Mouse (Mus musculus): ENCODE measurements around the gene Helt. TPM values are rescaled to one million over a fixed set of nuclear protein-coding genes. Genes with fewer than 3 reads are reported as not detected.
A peak's percentile ranks its signal among the peaks of the same experiment; 100 is the strongest.
"Not testable (repeated sequence)": the region's sequence is repeated elsewhere in the genome, so short reads cannot be mapped to it uniquely, and the experiment has no call there.

Helt gene
- polyA plus RNA-seq, 1 experiment from 2014 or later, result 5.8 TPM

DNA sequence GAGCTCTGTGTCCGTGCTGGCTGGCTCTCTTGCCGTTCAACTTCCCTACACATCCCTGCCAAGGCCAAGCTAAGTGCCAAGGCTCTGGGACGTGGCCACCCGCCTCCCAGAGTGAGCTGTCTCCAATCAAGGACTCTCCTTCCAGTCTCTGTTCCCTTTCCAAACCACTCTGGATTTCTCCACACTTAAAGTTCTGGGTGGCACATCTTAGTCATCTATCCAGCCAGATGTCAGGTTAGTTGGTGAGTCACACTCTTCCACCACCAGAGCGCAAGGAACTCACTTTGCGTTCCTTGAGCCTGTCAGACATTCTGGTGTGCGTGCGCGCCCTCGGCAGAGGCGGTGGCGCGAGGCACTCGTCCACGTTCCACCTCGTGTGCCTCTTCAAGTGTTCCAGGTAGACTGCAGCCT, 725 bp downstream of the Helt start:
- H3K4me3 ChIP-seq, result peak overlapping the region; percentile 21; the same call in 1 of the 2 replicates

DNA sequence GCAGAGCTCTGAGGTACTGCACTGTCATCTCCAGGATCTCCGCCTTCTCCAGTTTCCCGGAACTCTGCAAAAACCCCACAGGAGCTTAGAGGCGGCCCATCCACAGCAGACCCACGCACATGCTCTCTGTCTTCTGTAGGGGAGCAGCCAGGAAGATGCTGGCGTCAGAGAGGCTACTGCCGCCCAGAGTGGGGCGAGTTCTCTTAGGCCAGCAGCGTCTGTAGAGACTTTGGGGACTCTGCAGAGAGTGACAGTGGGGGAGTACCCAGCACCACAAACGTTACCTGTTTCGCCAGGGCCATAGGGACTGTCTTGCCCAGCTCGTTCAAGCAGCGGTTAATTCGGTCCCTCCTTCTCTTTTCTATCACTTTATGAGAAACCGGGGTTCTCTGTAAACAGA, 1.3 kb downstream of the Helt start:
- Histone ChIP-seq H3K9me3 (no peaks in the 10 kb centered on the region), H3K4me2 (peak overlapping the region; percentile 41; the same call in 1 of the 2 replicates), H3K4me3 (no peak overlapping the region; the same call in 1 of the 2 replicates), H3K9ac (no peak overlapping the region), H3K27ac (no peak overlapping the region), H3K36me3 (replicated peaks) (no peaks in the 10 kb centered on the region), H3K27me3 (replicated peaks) (peaks cover 84% of the 10 kb centered on the region), H3K4me1 (peaks cover 44% of the 10 kb centered on the region)
- no peak for ATAC-seq (replicated peaks)
- WGBS, result 3% methylated on average over 14 of the region's 14 CpGs

More for the DNA sequence above, 725 bp downstream of the Helt start:
- Histone ChIP-seq H3K9me3 (no peaks in the 10 kb centered on the region), H3K27ac (no peak overlapping the region), H3K9ac (no peak overlapping the region), H3K36me3 (replicated peaks) (no peaks in the 10 kb centered on the region), H3K4me2 (peak overlapping the region; percentile 40), H3K27me3 (replicated peaks) (peaks cover 83% of the 10 kb centered on the region), H3K4me1 (peaks cover 44% of the 10 kb centered on the region)
- no peak for ATAC-seq (replicated peaks)
- under 1% methylated on average over 16 of the region's 16 CpGs for WGBS

DNA sequence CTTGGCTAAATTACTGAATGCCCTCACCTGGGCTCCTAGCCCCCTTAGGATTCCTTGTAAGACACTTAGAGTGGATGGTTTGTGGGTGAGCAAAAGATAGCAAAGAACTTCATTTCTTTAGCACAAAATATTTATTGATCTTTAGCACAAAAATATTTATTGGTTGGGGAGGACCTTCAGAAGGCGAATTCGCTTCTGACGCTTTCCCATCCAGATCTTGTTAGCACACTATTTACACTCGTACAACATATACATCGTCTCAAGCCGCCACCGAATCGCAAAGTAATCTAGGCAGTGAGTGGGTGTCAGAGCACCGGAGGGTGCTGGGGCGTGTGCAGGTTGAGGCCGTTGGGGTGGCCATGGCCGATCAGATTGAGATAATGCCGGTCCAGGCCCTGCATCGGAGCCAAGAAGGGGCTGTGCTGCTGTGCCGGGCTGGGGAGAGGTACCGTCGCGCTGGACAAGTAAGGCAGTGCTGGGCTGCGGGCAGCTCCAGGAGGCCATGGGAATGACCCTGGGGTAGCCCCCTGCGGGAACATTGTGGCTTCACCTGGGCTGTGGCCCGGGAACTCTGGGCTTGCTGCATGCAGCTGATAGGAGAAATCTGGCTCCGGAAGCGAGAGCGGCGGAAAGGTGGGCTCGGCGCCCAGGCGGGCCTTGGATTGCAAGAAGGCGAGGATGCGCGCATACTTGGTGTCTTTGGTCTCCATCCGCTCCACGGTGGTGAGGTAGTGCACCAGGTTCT, 2.4 kb downstream of the Helt start:
- peaks cover 75% of the 10 kb centered on the region for H3K27me3 ChIP-seq (replicated peaks)
- H3K27ac ChIP-seq, result no peak overlapping the region
- peak overlapping the region; percentile 26 for H3K4me3 ChIP-seq
- peak overlapping the region; percentile 41 for H3K4me2 ChIP-seq
- no peak overlapping the region for H3K9ac ChIP-seq
- ATAC-seq (replicated peaks), result peak; percentile 21; the same call in 1 of the 2 replicates
- peaks cover 44% of the 10 kb centered on the region for H3K4me1 ChIP-seq
- WGBS, result 2% methylated on average over 33 of the region's 33 CpGs
- H3K9me3 ChIP-seq, result no peaks in the 10 kb centered on the region
- H3K36me3 ChIP-seq (replicated peaks), result no peaks in the 10 kb centered on the region

DNA sequence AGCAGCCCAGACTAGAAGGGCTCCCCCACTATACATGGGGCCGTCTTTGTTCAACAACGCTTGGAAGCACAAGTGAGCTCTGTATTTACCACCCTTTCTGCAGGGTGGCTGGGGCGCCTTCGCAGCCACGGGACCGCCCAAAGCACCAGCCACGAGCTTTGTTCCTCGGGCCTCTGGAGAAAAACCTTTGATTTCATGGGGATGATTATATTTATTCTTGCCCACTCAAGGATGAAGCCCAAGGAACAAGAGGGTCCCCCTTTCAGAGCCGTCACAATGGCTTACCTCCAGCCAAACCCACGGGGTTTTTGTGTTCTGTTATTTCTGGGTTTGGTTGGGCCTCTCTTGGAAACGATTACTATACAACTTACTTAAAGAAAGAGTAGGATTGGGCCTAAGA, 5.2 kb downstream of the Helt start:
- peaks cover 30% of the 10 kb centered on the region for H3K4me1 ChIP-seq
- no peak for ATAC-seq (replicated peaks)
- peaks cover 47% of the 10 kb centered on the region for H3K27me3 ChIP-seq (replicated peaks)
- no peaks in the 10 kb centered on the region for H3K9me3 ChIP-seq
- 10% methylated on average over 11 of the region's 11 CpGs for WGBS
- no peaks in the 10 kb centered on the region for H3K36me3 ChIP-seq (replicated peaks)
- H3K27ac ChIP-seq, result no peak overlapping the region
- H3K4me3 ChIP-seq, result no peak overlapping the region
- H3K4me2 ChIP-seq, result no peak overlapping the region
- H3K9ac ChIP-seq, result no peak overlapping the region

DNA sequence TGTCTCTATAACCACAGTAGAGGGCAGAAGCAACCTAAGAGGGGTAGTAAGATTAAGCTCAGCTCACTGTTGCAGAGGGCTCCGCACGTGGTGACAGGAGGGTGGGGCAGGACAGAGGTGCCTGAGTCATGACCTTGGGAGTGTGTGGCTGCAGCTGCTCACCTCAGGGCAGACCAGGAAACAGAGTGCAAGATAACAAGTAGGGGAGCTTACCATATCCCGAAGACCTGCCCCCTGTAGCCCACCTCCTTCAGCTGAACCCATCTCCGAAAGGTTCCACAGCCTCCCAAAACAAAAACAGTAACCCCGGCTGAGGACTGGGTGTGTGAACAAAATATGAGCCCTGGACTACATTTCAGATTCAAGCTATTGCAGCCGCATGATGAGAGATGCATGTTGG, 6.5 kb downstream of the Helt start:
- H3K4me1 ChIP-seq, result peaks cover 18% of the 10 kb centered on the region
- WGBS, result 89% methylated on average over 6 of the region's 6 CpGs

DNA sequence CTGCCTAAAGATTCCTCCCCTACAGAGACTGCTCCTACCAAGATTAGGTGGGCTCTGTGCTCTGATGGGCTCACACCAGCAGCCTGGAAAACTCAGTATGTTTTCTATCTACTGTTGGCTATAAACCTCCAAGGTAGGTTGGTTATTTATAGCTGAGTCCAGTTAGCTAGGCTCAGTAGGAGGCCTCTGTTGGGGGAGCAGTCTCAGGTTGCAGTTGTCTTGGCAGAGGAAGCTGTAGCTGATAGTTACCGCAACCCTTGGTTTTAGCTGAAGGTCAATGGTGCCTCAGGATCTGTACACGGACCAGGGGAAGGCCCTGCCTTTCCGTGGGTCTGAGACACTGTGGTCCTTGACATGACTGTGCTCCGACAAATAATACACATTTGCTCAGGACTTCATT, 8.5 kb downstream of the Helt start:
- Histone ChIP-seq H3K27ac (no peak overlapping the region), H3K4me3 (no peak overlapping the region), H3K36me3 (replicated peaks) (no peaks in the 10 kb centered on the region), H3K9me3 (no peaks in the 10 kb centered on the region), H3K4me2 (no peak overlapping the region), H3K9ac (no peak overlapping the region), H3K27me3 (replicated peaks) (peaks cover 14% of the 10 kb centered on the region), H3K4me1 (0 out of 2 replicates have a peak, but pooled peaks cover under 1% of the 10 kb centered on the region)
- ATAC-seq (replicated peaks), result no peak
- 95% methylated on average over 4 of the region's 4 CpGs for WGBS

More for the DNA sequence above, 6.5 kb downstream of the Helt start:
- Histone ChIP-seq H3K27me3 (replicated peaks) (peaks cover 34% of the 10 kb centered on the region), H3K9ac (no peak overlapping the region), H3K36me3 (replicated peaks) (no peaks in the 10 kb centered on the region), H3K4me3 (no peak overlapping the region), H3K27ac (no peak overlapping the region), H3K4me2 (no peak overlapping the region), H3K9me3 (no peaks in the 10 kb centered on the region)
- no peak for ATAC-seq (replicated peaks)

DNA sequence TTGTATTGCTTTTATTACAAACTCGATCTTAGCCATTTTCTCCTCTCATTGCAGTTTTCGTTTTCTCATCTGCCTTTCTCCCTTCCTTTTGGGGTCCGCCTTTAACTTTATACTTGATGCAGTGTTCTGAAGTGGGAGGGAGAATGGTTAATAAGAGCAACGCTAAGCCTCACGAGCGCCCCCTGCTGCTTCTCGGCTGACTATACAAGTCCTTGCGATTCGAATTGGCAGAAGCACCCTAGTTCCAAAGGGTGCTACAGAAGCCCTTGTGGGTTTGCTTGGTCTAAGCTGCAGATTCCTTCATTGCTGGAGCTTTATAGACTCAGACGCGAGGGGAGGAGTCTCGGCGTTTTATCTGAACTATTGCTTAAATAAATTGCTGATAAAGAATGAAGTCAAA, 12.9 kb downstream of the Helt start:
- H3K4me1 ChIP-seq, result no peaks in the 10 kb centered on the region
- H3K36me3 ChIP-seq (replicated peaks), result no peaks in the 10 kb centered on the region
- no peak for ATAC-seq (replicated peaks)
- H3K4me3 ChIP-seq, result no peak overlapping the region
- WGBS, result 19% methylated on average over 13 of the region's 13 CpGs
- no peaks in the 10 kb centered on the region for H3K9me3 ChIP-seq
- H3K27me3 ChIP-seq (replicated peaks), result no peaks in the 10 kb centered on the region
- no peak overlapping the region for H3K27ac ChIP-seq
- H3K9ac ChIP-seq, result no peak overlapping the region
- H3K4me2 ChIP-seq, result no peak overlapping the region

DNA sequence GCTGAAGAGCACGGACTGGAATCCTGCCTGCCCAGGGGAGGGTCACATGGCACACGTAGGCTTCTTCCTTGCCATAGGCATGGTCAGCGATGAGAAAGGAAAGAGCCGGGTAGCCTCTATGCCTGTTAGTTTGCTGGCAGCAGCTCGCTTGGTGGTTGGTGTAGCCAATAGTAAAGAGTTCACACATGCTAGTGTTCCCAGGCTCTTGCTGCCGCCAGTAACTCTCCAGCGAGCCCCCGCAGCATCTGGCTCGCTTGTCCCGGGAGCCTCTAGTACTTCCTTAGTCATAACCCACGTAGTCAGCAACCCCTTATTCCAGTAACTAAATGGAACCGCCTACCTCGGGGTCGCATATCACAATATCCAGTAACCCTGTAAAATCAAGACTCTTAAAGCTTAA, 17.5 kb downstream of the Helt start:
- H3K9ac ChIP-seq, result no peak overlapping the region
- H3K36me3 ChIP-seq (replicated peaks), result no peaks in the 10 kb centered on the region
- no peak overlapping the region for H3K4me3 ChIP-seq
- no peak overlapping the region for H3K27ac ChIP-seq
- H3K27me3 ChIP-seq (replicated peaks), result no peaks in the 10 kb centered on the region
- H3K9me3 ChIP-seq, result no peaks in the 10 kb centered on the region
- H3K4me2 ChIP-seq, result no peak overlapping the region
- no peak for ATAC-seq (replicated peaks)
- no peaks in the 10 kb centered on the region for H3K4me1 ChIP-seq
- WGBS, result 89% methylated on average over 14 of the region's 14 CpGs

DNA sequence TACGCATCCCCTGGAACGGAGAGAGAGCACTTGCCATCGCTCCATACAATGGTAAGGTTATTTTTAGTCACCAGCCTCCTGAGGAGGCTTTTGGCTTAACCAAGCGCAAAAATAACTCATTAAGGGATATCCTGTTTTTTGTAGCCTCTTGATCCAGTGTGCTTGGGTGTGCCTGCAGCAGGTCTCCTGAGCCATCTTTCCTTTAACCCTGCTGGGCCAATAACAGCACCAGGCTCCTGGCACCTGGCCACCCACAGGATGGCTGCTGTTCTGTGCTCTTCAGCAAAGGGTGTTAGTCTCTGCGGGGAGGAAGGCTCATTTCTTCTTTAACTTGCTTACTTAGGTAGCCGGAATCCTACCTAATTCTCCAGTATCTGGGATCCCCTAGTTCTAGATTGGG, 23.7 kb downstream of the Helt start:
- ATAC-seq (replicated peaks), result no peak
- no peak overlapping the region for H3K4me3 ChIP-seq
- 21% methylated on average over 6 of the region's 6 CpGs for WGBS

DNA sequence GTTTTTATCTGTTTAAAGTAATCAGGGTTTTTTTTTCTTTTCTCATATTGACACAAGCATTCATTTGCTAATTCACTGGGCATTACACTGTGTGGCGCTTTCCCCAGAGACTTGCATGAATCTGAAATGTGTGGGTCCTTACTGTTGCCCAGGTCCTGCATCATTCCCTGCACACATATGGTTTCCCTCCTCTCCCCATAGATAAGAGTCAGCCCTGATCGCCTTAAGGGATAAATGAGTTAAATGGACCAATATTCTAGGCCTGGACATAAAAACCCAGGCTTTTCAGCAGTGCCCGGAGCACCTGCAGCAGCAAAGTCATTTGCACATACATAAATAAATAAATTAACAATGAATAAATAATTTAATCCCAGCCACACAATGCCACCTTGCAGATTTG, 24.3 kb downstream of the Helt start:
- Histone ChIP-seq H3K4me1 (peaks cover 3% of the 10 kb centered on the region), H3K9me3 (no peaks in the 10 kb centered on the region), H3K4me3 (no peak overlapping the region), H3K4me2 (no peak overlapping the region), H3K27me3 (replicated peaks) (no peaks in the 10 kb centered on the region), H3K27ac (no peak overlapping the region), H3K36me3 (replicated peaks) (no peaks in the 10 kb centered on the region), H3K9ac (no peak overlapping the region)
- WGBS, result 24% methylated on average over 3 of the region's 3 CpGs
- ATAC-seq (replicated peaks), result no peak

More for the DNA sequence above, 23.7 kb downstream of the Helt start:
- Histone ChIP-seq H3K36me3 (replicated peaks) (no peaks in the 10 kb centered on the region), H3K27ac (no peak overlapping the region), H3K9me3 (no peaks in the 10 kb centered on the region), H3K27me3 (replicated peaks) (no peaks in the 10 kb centered on the region), H3K9ac (no peak overlapping the region), H3K4me1 (peaks cover 3% of the 10 kb centered on the region), H3K4me2 (no peak overlapping the region)

DNA sequence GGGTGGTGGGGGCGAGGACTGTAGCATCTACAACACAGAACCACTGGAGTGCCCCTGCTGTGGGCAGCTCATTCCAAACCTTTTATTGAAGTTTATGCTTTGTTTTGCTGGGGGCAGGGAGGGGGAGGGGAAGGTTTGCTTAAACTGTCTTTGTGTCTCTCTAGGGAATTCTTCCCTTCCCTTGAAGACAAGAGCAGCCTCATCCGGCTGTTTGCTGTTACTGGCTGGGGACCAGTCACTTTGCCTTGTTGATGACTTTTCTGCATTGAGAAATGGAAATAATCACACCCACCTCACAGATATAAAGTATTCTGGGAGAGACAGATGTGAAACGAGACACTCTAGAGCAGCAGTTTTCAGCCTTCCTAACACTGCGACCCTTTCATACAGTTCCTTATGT, 27.7 kb downstream of the Helt start:
- Histone ChIP-seq H3K9me3 (no peaks in the 10 kb centered on the region), H3K36me3 (replicated peaks) (no peaks in the 10 kb centered on the region), H3K27me3 (replicated peaks) (no peaks in the 10 kb centered on the region), H3K4me3 (no peak overlapping the region), H3K9ac (no peak overlapping the region), H3K4me1 (peaks cover 3% of the 10 kb centered on the region), H3K27ac (no peak overlapping the region), H3K4me2 (no peak overlapping the region)
- 35% methylated on average over 4 of the region's 4 CpGs for WGBS
- ATAC-seq (replicated peaks), result no peak

DNA sequence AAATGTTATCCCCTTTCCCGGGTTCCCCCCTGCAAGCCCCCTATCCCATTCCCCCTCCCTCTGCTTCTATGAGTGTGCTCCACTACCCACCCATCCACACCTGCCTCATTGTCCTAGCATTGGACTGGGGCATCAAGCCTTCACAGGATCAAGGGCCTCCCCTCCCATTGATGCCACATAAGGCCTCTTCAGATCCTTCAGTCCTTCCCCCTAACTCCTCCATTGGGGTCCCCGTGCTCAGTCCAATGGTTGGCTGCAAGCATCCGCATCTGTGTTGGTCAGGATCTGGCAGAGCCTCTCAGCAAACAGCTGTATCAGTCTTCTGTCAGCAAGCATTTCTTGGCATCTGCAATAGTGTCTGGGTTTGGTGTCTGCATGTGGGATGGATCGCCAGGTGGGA, 30.3 kb downstream of the Helt start:
- H3K4me1 ChIP-seq; H3K4me3 ChIP-seq; H3K27me3 ChIP-seq (replicated peaks); H3K27ac ChIP-seq; ATAC-seq (replicated peaks); H3K9ac ChIP-seq; H3K36me3 ChIP-seq (replicated peaks); H3K9me3 ChIP-seq; H3K4me2 ChIP-seq: not testable (repeated sequence)
- 86% methylated on average over 4 of the region's 4 CpGs for WGBS
